Mouse (Mus musculus): ENCODE data around the gene Lsm4. TPM values are rescaled to one million over a fixed set of nuclear protein-coding genes. Genes with fewer than 3 reads are reported as not detected.

The Lsm4 gene
- polyA plus RNA-seq, 1 experiment from 2014 or later = 197 TPM

GRCm38 (mm10) chr8:70671615-70672324 lies 1.3 kb upstream of the Lsm4 start:
- H3K4me1 ChIP-seq (replicated peaks; ENCODE audit: control insufficient read depth, insufficient read depth, low read length) = peaks cover 8% of the 10 kb centered on the region
- no peak overlapping the region for H3K4me3 ChIP-seq (replicated peaks; ENCODE audit: low read length)
- H3K4me2 ChIP-seq (replicated peaks) = no peak overlapping the region
- no peak for ATAC-seq (ENCODE audit: low FRiP score)
- peak overlapping the region; percentile 98 for H3K27ac ChIP-seq
- DNase-seq (ENCODE audit: low spot score) = no peak
- WGBS = 65% methylated on average over 10 of the region's 10 CpGs
- no peaks in the 10 kb centered on the region for H3K27me3 ChIP-seq (ENCODE audit: control insufficient read depth, insufficient read depth, low read length)
- H3K9me3 ChIP-seq (ENCODE audit: control insufficient read depth, low read length) = no peaks in the 10 kb centered on the region
- H3K36me3 ChIP-seq (replicated peaks; ENCODE audit: control insufficient read depth, insufficient read depth) = 0 out of 2 replicates have a peak, but pooled peaks cover 6% of the 10 kb centered on the region
- no peak overlapping the region for H3K9ac ChIP-seq

- H3K9ac ChIP-seq = peak overlapping the region; percentile 64
- peak overlapping the region; percentile 80 for H3K4me2 ChIP-seq (replicated peaks)
- H3K36me3 ChIP-seq (replicated peaks; ENCODE audit: control insufficient read depth, insufficient read depth) = 0 out of 2 replicates have a peak, but pooled peaks cover 6% of the 10 kb centered on the region
- peak overlapping the region; percentile 98 for H3K27ac ChIP-seq
- DNase-seq (ENCODE audit: low spot score) (no peak), ATAC-seq (ENCODE audit: low FRiP score) (peak; percentile 38; the same call in 1 of the 2 replicates)
- H3K4me3 ChIP-seq (replicated peaks; ENCODE audit: low read length) = peak overlapping the region; percentile 66
- 36% methylated on average over 19 of the region's 19 CpGs for WGBS
- H3K27me3 ChIP-seq (ENCODE audit: control insufficient read depth, insufficient read depth, low read length) = no peaks in the 10 kb centered on the region
- peaks cover 8% of the 10 kb centered on the region for H3K4me1 ChIP-seq (replicated peaks; ENCODE audit: control insufficient read depth, insufficient read depth, low read length)
- H3K9me3 ChIP-seq (ENCODE audit: control insufficient read depth, low read length) = no peaks in the 10 kb centered on the region
These were observed 546 bp upstream of the Lsm4 start for GRCm38 (mm10) chr8:70672325-70673078.

DNA sequence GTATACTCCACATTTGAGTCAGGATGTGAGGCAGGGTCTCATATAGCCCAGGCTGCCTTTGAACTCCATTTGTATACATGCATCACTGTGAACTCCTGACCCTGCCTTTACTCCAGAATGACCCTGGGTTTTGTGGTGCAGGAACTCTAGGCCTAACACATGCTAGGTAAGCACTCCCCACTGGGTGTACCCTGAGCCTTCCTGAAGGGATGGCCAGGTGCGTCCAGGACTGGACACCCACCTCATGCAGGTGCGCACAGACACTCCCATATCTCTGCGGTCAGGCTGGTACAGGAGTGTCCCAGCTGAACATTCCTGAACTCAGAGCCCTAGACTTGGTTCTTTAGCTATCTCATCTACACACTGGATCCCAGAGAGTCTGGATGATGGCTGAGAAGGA lies 1.1 kb downstream of the Lsm4 start:
- DNase-seq (ENCODE audit: low spot score) (no peak), ATAC-seq (ENCODE audit: low FRiP score) (no peak)
- Histone ChIP-seq H3K27me3 (ENCODE audit: control insufficient read depth, insufficient read depth, low read length) (no peaks in the 10 kb centered on the region), H3K9me3 (ENCODE audit: control insufficient read depth, low read length) (no peaks in the 10 kb centered on the region), H3K36me3 (replicated peaks; ENCODE audit: control insufficient read depth, insufficient read depth) (peaks cover 13% of the 10 kb centered on the region), H3K4me2 (replicated peaks) (peak overlapping the region; percentile 80), H3K4me1 (replicated peaks; ENCODE audit: control insufficient read depth, insufficient read depth, low read length) (peaks cover 8% of the 10 kb centered on the region), H3K27ac (peak overlapping the region; percentile 98), H3K4me3 (replicated peaks; ENCODE audit: low read length) (peak overlapping the region; percentile 66), H3K9ac (peak overlapping the region; percentile 75)
- 90% methylated on average over 3 of the region's 3 CpGs for WGBS

GRCm38 (mm10) chr8:70674716-70675115 lies 1.7 kb downstream of the Lsm4 start:
- 86% methylated on average over 4 of the region's 4 CpGs for WGBS
- Histone ChIP-seq H3K27me3 (ENCODE audit: control insufficient read depth, insufficient read depth, low read length) (no peaks in the 10 kb centered on the region), H3K9ac (0 out of 2 replicates have a peak overlapping the region, but pooled peaks have one; percentile 75), H3K4me3 (replicated peaks; ENCODE audit: low read length) (no peak overlapping the region), H3K36me3 (replicated peaks; ENCODE audit: control insufficient read depth, insufficient read depth) (peaks cover 18% of the 10 kb centered on the region), H3K9me3 (ENCODE audit: control insufficient read depth, low read length) (no peaks in the 10 kb centered on the region), H3K4me1 (replicated peaks; ENCODE audit: control insufficient read depth, insufficient read depth, low read length) (peaks cover 8% of the 10 kb centered on the region), H3K27ac (no peak overlapping the region), H3K4me2 (replicated peaks) (no peak overlapping the region)
- DNase-seq (ENCODE audit: low spot score) (no peak), ATAC-seq (ENCODE audit: low FRiP score) (no peak)

GRCm38 (mm10) chr8:70675336-70675735 lies 2.3 kb downstream of the Lsm4 start:
- 100% methylated on average over 1 of the region's 1 CpGs for WGBS
- no peak for ATAC-seq (ENCODE audit: low FRiP score)

DNA sequence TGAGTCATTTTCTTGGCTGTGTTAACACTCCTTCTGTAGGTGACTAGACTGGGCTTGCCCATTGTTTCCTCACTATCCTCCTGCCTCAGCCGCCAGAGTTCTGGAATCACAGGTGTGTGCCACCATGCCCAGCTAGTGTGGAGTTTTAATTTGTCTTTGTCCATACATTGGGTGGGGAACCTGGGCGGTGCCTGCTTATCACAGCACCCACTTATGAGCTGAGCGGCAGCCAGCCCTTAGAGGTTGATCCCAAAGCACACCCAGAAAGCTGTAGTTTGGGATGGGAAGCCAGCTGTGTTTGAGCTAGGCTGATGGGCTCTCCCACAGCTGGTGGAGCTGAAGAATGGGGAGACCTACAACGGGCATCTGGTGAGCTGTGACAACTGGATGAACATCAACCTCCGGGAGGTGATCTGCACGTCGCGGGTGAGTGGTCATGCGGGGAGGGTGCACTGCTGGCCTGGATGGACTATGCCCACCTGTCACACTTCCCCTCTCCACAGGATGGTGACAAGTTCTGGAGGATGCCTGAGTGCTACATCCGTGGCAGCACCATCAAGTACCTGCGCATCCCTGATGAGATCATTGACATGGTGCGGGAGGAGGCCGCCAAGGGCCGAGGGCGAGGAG lies 4.5 kb downstream of the Lsm4 start:
- ATAC-seq (ENCODE audit: low FRiP score) = no peak

More at GRCm38 (mm10) chr8:70675336-70675735, 2.3 kb downstream of the Lsm4 start:
- peaks cover 8% of the 10 kb centered on the region for H3K4me1 ChIP-seq (replicated peaks; ENCODE audit: control insufficient read depth, insufficient read depth, low read length)
- H3K27me3 ChIP-seq (ENCODE audit: control insufficient read depth, insufficient read depth, low read length) = no peaks in the 10 kb centered on the region
- peaks cover 18% of the 10 kb centered on the region for H3K36me3 ChIP-seq (replicated peaks; ENCODE audit: control insufficient read depth, insufficient read depth)
- no peak for DNase-seq (ENCODE audit: low spot score)
- H3K27ac ChIP-seq = no peak overlapping the region
- no peak overlapping the region for H3K9ac ChIP-seq
- no peak overlapping the region for H3K4me2 ChIP-seq (replicated peaks)
- H3K9me3 ChIP-seq (ENCODE audit: control insufficient read depth, low read length) = no peaks in the 10 kb centered on the region
- no peak overlapping the region for H3K4me3 ChIP-seq (replicated peaks; ENCODE audit: low read length)

DNA sequence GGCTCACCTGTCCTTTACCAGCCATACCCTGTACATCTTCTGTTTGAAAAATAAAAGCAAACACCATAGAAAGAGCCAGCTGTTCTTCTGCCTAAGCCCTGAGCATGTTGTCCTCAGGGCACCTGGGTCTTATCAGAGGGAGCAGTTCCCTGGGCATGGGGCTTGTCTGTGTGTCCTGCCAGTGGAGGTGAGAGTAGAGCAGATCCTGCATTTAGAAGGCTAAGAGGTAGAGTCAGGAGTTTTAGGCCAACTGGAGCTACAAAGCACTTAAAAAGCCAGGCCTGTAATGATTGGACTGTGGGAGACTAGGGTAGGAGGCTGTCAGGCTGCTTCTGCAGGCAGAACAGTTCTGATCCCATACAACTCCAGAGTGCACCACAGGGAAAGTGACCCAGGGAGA lies 5.6 kb downstream of the Lsm4 start:
- no peak overlapping the region for H3K9ac ChIP-seq
- no peak overlapping the region for H3K27ac ChIP-seq
- ATAC-seq (ENCODE audit: low FRiP score) (no peak), DNase-seq (ENCODE audit: low spot score) (no peak)
- peaks cover 18% of the 10 kb centered on the region for H3K36me3 ChIP-seq (replicated peaks; ENCODE audit: control insufficient read depth, insufficient read depth)
- H3K4me3 ChIP-seq (replicated peaks; ENCODE audit: low read length) = no peak overlapping the region
- peaks cover 8% of the 10 kb centered on the region for H3K4me1 ChIP-seq (replicated peaks; ENCODE audit: control insufficient read depth, insufficient read depth, low read length)
- no peaks in the 10 kb centered on the region for H3K9me3 ChIP-seq (ENCODE audit: control insufficient read depth, low read length)
- H3K27me3 ChIP-seq (ENCODE audit: control insufficient read depth, insufficient read depth, low read length) = no peaks in the 10 kb centered on the region
- H3K4me2 ChIP-seq (replicated peaks) = no peak overlapping the region

More for the DNA sequence above, 4.5 kb downstream of the Lsm4 start:
- Histone ChIP-seq H3K27me3 (ENCODE audit: control insufficient read depth, insufficient read depth, low read length) (no peaks in the 10 kb centered on the region), H3K27ac (no peak overlapping the region), H3K4me2 (replicated peaks) (no peak overlapping the region), H3K36me3 (replicated peaks; ENCODE audit: control insufficient read depth, insufficient read depth) (peaks cover 18% of the 10 kb centered on the region), H3K9ac (no peak overlapping the region), H3K9me3 (ENCODE audit: control insufficient read depth, low read length) (no peaks in the 10 kb centered on the region), H3K4me3 (replicated peaks; ENCODE audit: low read length) (no peak overlapping the region), H3K4me1 (replicated peaks; ENCODE audit: control insufficient read depth, insufficient read depth, low read length) (peaks cover 8% of the 10 kb centered on the region)
- DNase-seq (ENCODE audit: low spot score) = no peak
- 94% methylated on average over 15 of the region's 15 CpGs for WGBS

DNA sequence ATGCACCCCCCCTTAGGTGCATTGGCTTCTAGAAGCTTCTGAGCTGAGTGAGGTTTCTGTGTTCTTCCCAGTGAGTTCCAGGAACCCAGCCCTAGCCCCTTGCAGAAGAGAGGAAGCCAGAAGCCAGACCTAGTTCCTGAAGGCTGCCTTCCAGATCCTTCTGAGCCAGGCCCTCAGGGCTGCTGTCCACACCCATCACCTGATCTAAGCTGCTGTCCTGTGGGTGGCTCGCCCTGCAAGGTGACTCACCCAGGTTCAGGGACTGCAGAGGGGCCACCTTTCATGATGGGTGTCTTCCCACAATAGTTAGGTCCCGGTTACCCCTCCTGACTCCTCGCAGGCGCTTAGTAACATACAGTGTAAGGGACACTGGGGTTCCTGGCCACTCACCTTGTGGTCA lies 6.4 kb downstream of the Lsm4 start:
- no peak overlapping the region for H3K9ac ChIP-seq
- ATAC-seq (ENCODE audit: low FRiP score) = no peak
- peaks cover 4% of the 10 kb centered on the region; the same call in 1 of the 2 replicates for H3K4me1 ChIP-seq (replicated peaks; ENCODE audit: control insufficient read depth, insufficient read depth, low read length)
- peaks cover 18% of the 10 kb centered on the region for H3K36me3 ChIP-seq (replicated peaks; ENCODE audit: control insufficient read depth, insufficient read depth)
- no peak for DNase-seq (ENCODE audit: low spot score)
- H3K27me3 ChIP-seq (ENCODE audit: control insufficient read depth, insufficient read depth, low read length) = no peaks in the 10 kb centered on the region
- H3K4me3 ChIP-seq (replicated peaks; ENCODE audit: low read length) = no peak overlapping the region
- H3K9me3 ChIP-seq (ENCODE audit: control insufficient read depth, low read length) = no peaks in the 10 kb centered on the region
- no peak overlapping the region for H3K4me2 ChIP-seq (replicated peaks)
- H3K27ac ChIP-seq = no peak overlapping the region
- WGBS = 89% methylated on average over 4 of the region's 4 CpGs

DNA sequence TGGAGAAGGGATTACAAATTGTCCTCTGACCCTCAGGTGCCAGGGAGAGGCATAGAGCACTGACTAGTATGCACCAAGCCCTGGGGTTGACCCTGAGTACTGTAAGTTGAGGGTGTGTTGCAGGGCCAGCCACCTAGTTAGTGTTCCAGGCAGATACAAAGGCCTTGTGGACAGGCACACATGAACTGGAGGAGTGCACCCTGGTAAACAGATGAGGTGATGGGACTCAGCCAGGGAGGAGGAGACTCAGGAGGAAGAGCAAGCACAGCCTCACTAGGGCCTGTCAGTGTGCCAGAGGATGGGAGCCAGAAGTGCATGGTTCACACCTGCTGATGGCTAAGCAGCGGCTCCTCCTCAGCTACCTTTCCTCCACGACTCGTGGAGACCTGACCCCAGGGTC lies 7.0 kb downstream of the Lsm4 start:
- no peak overlapping the region for H3K4me2 ChIP-seq (replicated peaks)
- H3K27me3 ChIP-seq (ENCODE audit: control insufficient read depth, insufficient read depth, low read length) = no peaks in the 10 kb centered on the region
- peaks cover 18% of the 10 kb centered on the region for H3K36me3 ChIP-seq (replicated peaks; ENCODE audit: control insufficient read depth, insufficient read depth)
- 0 out of 2 replicates have a peak, but pooled peaks cover 3% of the 10 kb centered on the region for H3K4me1 ChIP-seq (replicated peaks; ENCODE audit: control insufficient read depth, insufficient read depth, low read length)
- no peak overlapping the region for H3K27ac ChIP-seq
- no peak for DNase-seq (ENCODE audit: low spot score)
- no peaks in the 10 kb centered on the region for H3K9me3 ChIP-seq (ENCODE audit: control insufficient read depth, low read length)
- H3K9ac ChIP-seq = no peak overlapping the region
- ATAC-seq (ENCODE audit: low FRiP score) = no peak
- H3K4me3 ChIP-seq (replicated peaks; ENCODE audit: low read length) = no peak overlapping the region
- WGBS = 85% methylated on average over 3 of the region's 3 CpGs

All from hindbrain, embryonic 14.5 days (tissue).